Mouse (Mus musculus): ENCODE measurements around the gene Mical3. TPM values are rescaled to one million over a fixed set of nuclear protein-coding genes. Genes with fewer than 3 reads are reported as not detected.

The Mical3 gene
- total and polyA plus RNA-seq, 2 experiments: 5.8 to 7.9 TPM

GRCm38 (mm10) chr6:120894524-120894923 lies 236.3 kb downstream of the Mical3 start:
- H3K27ac ChIP-seq (replicated peaks; ENCODE audit: insufficient read depth, low read depth, low read length): no peak overlapping the region
- no peak overlapping the region for H3K4me3 ChIP-seq (ENCODE audit: insufficient read depth, low read depth, low read length)
- H3K9ac ChIP-seq (ENCODE audit: low read depth, low read length): no peak overlapping the region
- no peaks in the 10 kb centered on the region for H3K79me2 ChIP-seq (ENCODE audit: control insufficient read depth, insufficient read depth, low read length)
- WGBS: 79% methylated on average over 9 of the region's 9 CpGs
- no peak for DNase-seq (ENCODE audit: extremely low read depth, low read depth, low spot score)
- H3K27me3 ChIP-seq (ENCODE audit: control insufficient read depth, insufficient read depth, low read length): no peaks in the 10 kb centered on the region
- no peak for TF ChIP-seq CTCF (IDR thresholded peaks at IDR 0.05; ENCODE audit: low read depth, low read length)
- no peak for TF ChIP-seq POLR2A (IDR thresholded peaks at IDR 0.05; ENCODE audit: extremely low read depth, insufficient read depth, low read length)
- no peaks in the 10 kb centered on the region for H3K4me1 ChIP-seq (ENCODE audit: control insufficient read depth, insufficient read depth, low read length)
- peaks cover 15% of the 10 kb centered on the region; the same call in 1 of the 2 replicates for H3K36me3 ChIP-seq (ENCODE audit: control insufficient read depth, insufficient read depth, low read length)

GRCm38 (mm10) chr6:120894089-120894488 lies 236.7 kb downstream of the Mical3 start:
- H3K36me3 ChIP-seq (ENCODE audit: control insufficient read depth, insufficient read depth, low read length): peaks cover 17% of the 10 kb centered on the region; the same call in 1 of the 2 replicates
- 96% methylated on average over 9 of the region's 9 CpGs for WGBS

GRCm38 (mm10) chr6:120886696-120887095 lies 244.1 kb downstream of the Mical3 start:
- no peak for DNase-seq (ENCODE audit: extremely low read depth, low read depth, low spot score)
- no peak overlapping the region for H3K9ac ChIP-seq (ENCODE audit: low read depth, low read length)

More at GRCm38 (mm10) chr6:120894089-120894488, 236.7 kb downstream of the Mical3 start:
- Histone ChIP-seq H3K4me3 (ENCODE audit: insufficient read depth, low read depth, low read length) (no peak overlapping the region), H3K27ac (replicated peaks; ENCODE audit: insufficient read depth, low read depth, low read length) (no peak overlapping the region), H3K27me3 (ENCODE audit: control insufficient read depth, insufficient read depth, low read length) (no peaks in the 10 kb centered on the region), H3K4me1 (ENCODE audit: control insufficient read depth, insufficient read depth, low read length) (no peaks in the 10 kb centered on the region), H3K9ac (ENCODE audit: low read depth, low read length) (no peak overlapping the region), H3K79me2 (ENCODE audit: control insufficient read depth, insufficient read depth, low read length) (no peaks in the 10 kb centered on the region)
- no peak for DNase-seq (ENCODE audit: extremely low read depth, low read depth, low spot score)
- TF ChIP-seq POLR2A (IDR thresholded peaks at IDR 0.05; ENCODE audit: extremely low read depth, insufficient read depth, low read length) (no peak), CTCF (IDR thresholded peaks at IDR 0.05; ENCODE audit: low read depth, low read length) (no peak)

GRCm38 (mm10) chr6:120884436-120884835 lies 246.4 kb downstream of the Mical3 start:
- 98% methylated on average over 6 of the region's 6 CpGs for WGBS

More at GRCm38 (mm10) chr6:120886696-120887095, 244.1 kb downstream of the Mical3 start:
- H3K4me3 ChIP-seq (ENCODE audit: insufficient read depth, low read depth, low read length): no peak overlapping the region
- peaks cover 15% of the 10 kb centered on the region for H3K36me3 ChIP-seq (ENCODE audit: control insufficient read depth, insufficient read depth, low read length)
- no peak for TF ChIP-seq CTCF (IDR thresholded peaks at IDR 0.05; ENCODE audit: low read depth, low read length)
- no peak for TF ChIP-seq POLR2A (IDR thresholded peaks at IDR 0.05; ENCODE audit: extremely low read depth, insufficient read depth, low read length)
- 94% methylated on average over 17 of the region's 17 CpGs for WGBS
- no peaks in the 10 kb centered on the region for H3K4me1 ChIP-seq (ENCODE audit: control insufficient read depth, insufficient read depth, low read length)
- H3K27ac ChIP-seq (replicated peaks; ENCODE audit: insufficient read depth, low read depth, low read length): no peak overlapping the region
- no peaks in the 10 kb centered on the region for H3K79me2 ChIP-seq (ENCODE audit: control insufficient read depth, insufficient read depth, low read length)
- H3K27me3 ChIP-seq (ENCODE audit: control insufficient read depth, insufficient read depth, low read length): no peaks in the 10 kb centered on the region

More at GRCm38 (mm10) chr6:120884436-120884835, 246.4 kb downstream of the Mical3 start:
- Histone ChIP-seq H3K36me3 (ENCODE audit: control insufficient read depth, insufficient read depth, low read length) (peaks cover 20% of the 10 kb centered on the region), H3K4me3 (ENCODE audit: insufficient read depth, low read depth, low read length) (no peak overlapping the region), H3K27me3 (ENCODE audit: control insufficient read depth, insufficient read depth, low read length) (no peaks in the 10 kb centered on the region), H3K4me1 (ENCODE audit: control insufficient read depth, insufficient read depth, low read length) (no peaks in the 10 kb centered on the region), H3K79me2 (ENCODE audit: control insufficient read depth, insufficient read depth, low read length) (no peaks in the 10 kb centered on the region), H3K27ac (replicated peaks; ENCODE audit: insufficient read depth, low read depth, low read length) (no peak overlapping the region), H3K9ac (ENCODE audit: low read depth, low read length) (no peak overlapping the region)
- TF ChIP-seq CTCF (IDR thresholded peaks at IDR 0.05; ENCODE audit: low read depth, low read length) (no peak), POLR2A (IDR thresholded peaks at IDR 0.05; ENCODE audit: extremely low read depth, insufficient read depth, low read length) (no peak)
- no peak for DNase-seq (ENCODE audit: extremely low read depth, low read depth, low spot score)

Other genes starting within 250 kb of the Mical3 start
- gene Bid, start 214.1 kb downstream of the Mical3 start, total RNA-seq (2014; rRNA removed): 13.9 and 16.8 TPM in 2 replicates
- gene Bid, start 214.1 kb downstream of the Mical3 start, polyA plus RNA-seq (2012; rRNA removed): 6.1 and 6.9 TPM in 2 replicates
- gene Pex26, start 52.7 kb upstream of the Mical3 start, total RNA-seq (2014; rRNA removed): 10.0 and 13.2 TPM in 2 replicates
- gene Pex26, start 52.7 kb upstream of the Mical3 start, polyA plus RNA-seq (2012; rRNA removed): 20.4 and 23.5 TPM in 2 replicates
- gene Tuba8, start 79.7 kb upstream of the Mical3 start, total RNA-seq (2014; rRNA removed): 0.55 and 1.9 TPM in 2 replicates
- 1.5 and 1.6 TPM in 2 replicates for gene Tuba8, start 79.7 kb upstream of the Mical3 start, polyA plus RNA-seq (2012; rRNA removed)
- 16.8 and 25.5 TPM in 2 replicates for gene Usp18, start 114.9 kb upstream of the Mical3 start, total RNA-seq (2014; rRNA removed)
- 9.7 and 27.8 TPM in 2 replicates for gene Usp18, start 114.9 kb upstream of the Mical3 start, polyA plus RNA-seq (2012; rRNA removed)
- 159 and 178 TPM in 2 replicates for gene Slc6a13, start 169.2 kb upstream of the Mical3 start, total RNA-seq (2014; rRNA removed)
- 264 and 272 TPM in 2 replicates for gene Slc6a13, start 169.2 kb upstream of the Mical3 start, polyA plus RNA-seq (2012; rRNA removed)
- 80.5 and 86.8 TPM in 2 replicates for gene Slc6a12, start 212.1 kb upstream of the Mical3 start, total RNA-seq (2014; rRNA removed)
- gene Slc6a12, start 212.1 kb upstream of the Mical3 start, polyA plus RNA-seq (2012; rRNA removed): 150 and 172 TPM in 2 replicates

Measured in liver, adult 2 months (tissue).